Mouse (Mus musculus): ENCODE data around the gene Lce1m. TPM values are rescaled to one million over a fixed set of nuclear protein-coding genes. Genes with fewer than 3 reads are reported as not detected.

Gene Lce1m
- polyA plus RNA-seq, 1 experiment from 2014 or later, result not detected

DNA sequence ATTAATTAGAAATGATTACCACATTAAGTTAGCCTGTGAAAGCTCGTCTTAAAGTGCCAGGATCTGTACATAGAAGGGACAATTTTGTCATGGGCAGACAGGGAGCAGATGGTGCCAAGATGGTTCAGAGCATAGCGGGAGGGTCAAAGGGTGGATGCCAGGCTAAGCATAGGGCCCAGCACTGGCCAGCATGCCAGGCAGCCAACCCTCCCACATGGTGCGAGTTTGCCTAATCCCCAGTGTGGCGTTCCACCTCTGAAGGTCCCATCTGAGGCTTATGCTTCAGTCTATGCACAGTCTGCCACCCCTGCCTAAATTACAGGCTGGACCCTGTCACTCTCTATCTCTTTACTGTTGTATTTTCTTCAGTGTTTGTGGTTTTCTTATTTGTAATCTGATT is 16.0 kb downstream of the Lce1m start:
- H3K36me3 ChIP-seq (replicated peaks), result no peaks in the 10 kb centered on the region
- H3K4me1 ChIP-seq (replicated peaks), result no peaks in the 10 kb centered on the region
- no peak for ATAC-seq (ENCODE audit: insufficient read depth)
- H3K9ac ChIP-seq, result no peak overlapping the region
- no peak overlapping the region for H3K4me2 ChIP-seq
- H3K9me3 ChIP-seq (replicated peaks), result no peaks in the 10 kb centered on the region
- WGBS (ENCODE audit: insufficient replicate concordance), result 47% methylated on average over 4 of the region's 4 CpGs
- H3K27me3 ChIP-seq, result no peaks in the 10 kb centered on the region
- H3K27ac ChIP-seq (replicated peaks), result no peak overlapping the region
- no peak overlapping the region for H3K4me3 ChIP-seq (replicated peaks)

DNA sequence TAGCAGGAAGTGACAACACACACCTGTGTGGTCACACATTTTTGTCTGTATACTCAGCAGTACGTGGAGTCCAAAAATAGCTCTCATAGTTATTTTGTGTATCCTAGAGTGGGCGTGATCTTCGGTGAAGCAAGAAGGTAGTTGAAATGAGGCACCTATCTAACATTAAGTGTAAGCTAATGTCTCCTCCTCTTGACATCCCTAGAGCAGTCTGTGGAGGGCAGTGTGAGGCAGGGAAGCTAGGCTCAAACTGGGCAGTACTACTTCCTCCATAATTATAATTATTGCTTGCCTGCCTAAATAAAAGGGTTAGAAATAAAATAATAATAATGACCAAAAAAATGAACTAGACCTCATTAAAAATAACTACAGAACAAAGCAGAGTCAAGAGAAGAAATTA is 18.2 kb downstream of the Lce1m start:
- Histone ChIP-seq H3K36me3 (replicated peaks) (no peaks in the 10 kb centered on the region), H3K4me3 (replicated peaks) (no peak overlapping the region), H3K27ac (replicated peaks) (no peak overlapping the region), H3K9ac (no peak overlapping the region), H3K27me3 (no peaks in the 10 kb centered on the region), H3K4me1 (replicated peaks) (no peaks in the 10 kb centered on the region), H3K4me2 (no peak overlapping the region), H3K9me3 (replicated peaks) (no peaks in the 10 kb centered on the region)
- WGBS (ENCODE audit: insufficient replicate concordance), result 59% methylated on average over 3 of the region's 3 CpGs
- ATAC-seq (ENCODE audit: insufficient read depth), result no peak

- no peak overlapping the region for H3K9ac ChIP-seq
- H3K4me1 ChIP-seq (replicated peaks), result no peaks in the 10 kb centered on the region
- no peak overlapping the region for H3K4me3 ChIP-seq (replicated peaks)
- H3K27me3 ChIP-seq, result no peaks in the 10 kb centered on the region
- H3K36me3 ChIP-seq (replicated peaks), result no peaks in the 10 kb centered on the region
- no peaks in the 10 kb centered on the region for H3K9me3 ChIP-seq (replicated peaks)
- no peak for ATAC-seq (ENCODE audit: insufficient read depth)
- no peak overlapping the region for H3K4me2 ChIP-seq
- H3K27ac ChIP-seq (replicated peaks), result no peak overlapping the region
- 6% methylated on average over 7 of the region's 7 CpGs for WGBS (ENCODE audit: insufficient replicate concordance)
These were observed 20.2 kb downstream of the Lce1m start for GRCm38 (mm10) chr3:92998691-92999090.

DNA sequence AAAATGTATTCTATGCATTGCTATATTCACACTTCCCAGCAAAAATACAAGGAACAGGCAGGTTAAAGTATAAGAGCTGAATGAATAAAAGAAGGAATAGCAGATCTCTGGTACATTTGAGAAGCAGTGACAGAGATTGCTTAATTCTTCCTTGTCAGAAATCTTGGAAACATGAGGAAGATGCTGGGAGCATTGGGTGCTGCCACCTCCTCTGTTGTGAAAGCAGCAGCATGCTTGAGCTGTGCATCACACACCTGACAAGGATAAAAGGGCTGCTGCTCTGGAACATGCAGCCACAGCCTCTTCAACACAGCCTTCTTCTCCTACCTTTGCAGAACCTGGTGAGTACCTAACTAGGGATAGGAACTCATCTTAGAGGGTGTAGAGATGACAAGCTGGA is 26.9 kb downstream of the Lce1m start, which contains the start of gene Lce3f:
TSS of gene Lce3f (plus strand) at position 301 of the 400 bp plus-strand sequence.
- H3K27ac ChIP-seq (replicated peaks), result no peak within 1 kb of the TSS
- no peaks in the 10 kb centered on the region for H3K9me3 ChIP-seq (replicated peaks)
- H3K4me1 ChIP-seq (replicated peaks), result no peaks in the 10 kb centered on the region
- no peaks in the 10 kb centered on the region for H3K27me3 ChIP-seq
- no peak for ATAC-seq (ENCODE audit: insufficient read depth)
- no peak within 1 kb of the TSS for H3K4me3 ChIP-seq (replicated peaks)
- H3K4me2 ChIP-seq, result no peak within 1 kb of the TSS
- no peak within 1 kb of the TSS for H3K9ac ChIP-seq
- H3K36me3 ChIP-seq (replicated peaks), result no peaks in the 10 kb centered on the region

DNA sequence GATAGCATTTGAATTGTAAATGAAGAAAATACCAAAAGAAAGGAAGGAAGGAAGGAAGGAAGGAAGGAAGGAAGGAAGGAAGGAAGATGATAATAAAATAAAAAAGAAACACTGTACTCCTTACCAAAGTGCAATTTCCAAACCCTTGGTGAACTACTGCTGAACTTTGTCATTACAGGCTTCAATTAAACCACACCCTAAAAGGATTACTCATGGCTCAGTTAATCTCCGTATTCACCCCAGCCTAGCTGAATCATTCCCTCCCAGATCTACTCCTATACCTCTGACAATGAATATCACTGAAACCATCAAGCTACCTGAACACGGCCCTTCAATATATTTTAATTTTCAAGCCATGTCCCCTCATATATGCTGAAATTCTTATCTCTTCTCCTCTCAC is 40.4 kb downstream of the Lce1m start:
- H3K9me3 ChIP-seq (replicated peaks), result no peaks in the 10 kb centered on the region
- H3K36me3 ChIP-seq (replicated peaks), result no peaks in the 10 kb centered on the region
- H3K27ac ChIP-seq (replicated peaks), result no peak overlapping the region
- ATAC-seq (ENCODE audit: insufficient read depth), result no peak
- no peaks in the 10 kb centered on the region for H3K4me1 ChIP-seq (replicated peaks)
- WGBS (ENCODE audit: insufficient replicate concordance), result 61% methylated on average over 2 of the region's 2 CpGs
- H3K9ac ChIP-seq, result no peak overlapping the region
- no peak overlapping the region for H3K4me3 ChIP-seq (replicated peaks)
- H3K27me3 ChIP-seq, result no peaks in the 10 kb centered on the region
- H3K4me2 ChIP-seq, result no peak overlapping the region

Other genes with a start within 250 kb of the Lce1m start
- gene Lce1i, start 240.2 kb downstream of the Lce1m start, polyA plus RNA-seq (2015; fragmentation: Nextera tagmentation; extraction: Ambion mirVana), result not detected in 2 replicates
- not detected in 2 replicates for gene Lce1j, start 228.5 kb downstream of the Lce1m start, polyA plus RNA-seq (2015; fragmentation: Nextera tagmentation; extraction: Ambion mirVana)
- gene Lce1k, start 211.2 kb downstream of the Lce1m start, polyA plus RNA-seq (2015; fragmentation: Nextera tagmentation; extraction: Ambion mirVana), result not detected in 2 replicates
- gene Kprp, start 191.8 kb downstream of the Lce1m start, polyA plus RNA-seq (2015; fragmentation: Nextera tagmentation; extraction: Ambion mirVana), result not detected in 2 replicates
- not detected in 2 replicates for gene Lce1l, start 167.8 kb downstream of the Lce1m start, polyA plus RNA-seq (2015; fragmentation: Nextera tagmentation; extraction: Ambion mirVana)
- gene 2310050C09Rik, start 148.8 kb downstream of the Lce1m start, polyA plus RNA-seq (2015; fragmentation: Nextera tagmentation; extraction: Ambion mirVana), result not detected in 2 replicates
- gene Lce3a, start 92.8 kb downstream of the Lce1m start, polyA plus RNA-seq (2015; fragmentation: Nextera tagmentation; extraction: Ambion mirVana), result not detected in 2 replicates
- gene Lce3b, start 86.1 kb downstream of the Lce1m start, polyA plus RNA-seq (2015; fragmentation: Nextera tagmentation; extraction: Ambion mirVana), result not detected in 2 replicates
- not detected in 2 replicates for gene Lce3c, start 74.6 kb downstream of the Lce1m start, polyA plus RNA-seq (2015; fragmentation: Nextera tagmentation; extraction: Ambion mirVana)
- gene Lce3d, start 61.7 kb downstream of the Lce1m start, polyA plus RNA-seq (2015; fragmentation: Nextera tagmentation; extraction: Ambion mirVana), result not detected in 2 replicates
- gene Lce3e, start 52.0 kb downstream of the Lce1m start, polyA plus RNA-seq (2015; fragmentation: Nextera tagmentation; extraction: Ambion mirVana), result not detected in 2 replicates
- not detected in 2 replicates for gene Lce3f, start 26.8 kb downstream of the Lce1m start, polyA plus RNA-seq (2015; fragmentation: Nextera tagmentation; extraction: Ambion mirVana)
- not detected in 2 replicates for gene Crct1, start 3.4 kb downstream of the Lce1m start, polyA plus RNA-seq (2015; fragmentation: Nextera tagmentation; extraction: Ambion mirVana)
- gene Gm4858, start 49.8 kb upstream of the Lce1m start, polyA plus RNA-seq (2015; fragmentation: Nextera tagmentation; extraction: Ambion mirVana), result not detected in 2 replicates
- gene Crnn, start 125.7 kb upstream of the Lce1m start, polyA plus RNA-seq (2015; fragmentation: Nextera tagmentation; extraction: Ambion mirVana), result not detected in 2 replicates
- gene Flg2, start 178.2 kb upstream of the Lce1m start, polyA plus RNA-seq (2015; fragmentation: Nextera tagmentation; extraction: Ambion mirVana), result not detected in 2 replicates

Data from liver, embryonic 15.5 days (tissue).